Mouse (Mus musculus) myocyte (in vitro differentiated cells): ENCODE results near the gene Natd1.

Experiments used
- CEBPB ChIP-seq: IDR thresholded peaks from 2 replicates; pipeline ENCODE4 v1.6.1; 2011; ENCODE audit warnings: mild to moderate bottlenecking, moderate library complexity; ENCODE audit not compliant: poor library complexity, insufficient read depth, severe bottlenecking
- E2F4 ChIP-seq: IDR thresholded peaks from one replicate; pipeline ENCODE4 v1.6.1; 2011; ENCODE audit warnings: mild to moderate bottlenecking, control low read depth, moderate library complexity; ENCODE audit not compliant: insufficient read depth
- MAX ChIP-seq: IDR thresholded peaks from one replicate; pipeline ENCODE4 v1.6.1; 2011; ENCODE audit warnings: low read depth, mild to moderate bottlenecking, control low read depth
- MYOD1 ChIP-seq, 3 experiments: IDR thresholded peaks; one replicate each; pipeline ENCODE4 v1.6.1; 2011; ENCODE audit warnings: control low read depth in 2 of 3, low read depth in 2 of 3, mild to moderate bottlenecking in 2 of 3, moderate library complexity in 1 of 3; ENCODE audit not compliant: insufficient read length in 2 of 3, control insufficient read depth in 1 of 3
- MYOG ChIP-seq, 3 experiments: IDR thresholded peaks; one replicate each; pipeline ENCODE4 v1.6.1; 2011; ENCODE audit warnings: control low read depth in 2 of 3, low read depth in 2 of 3, mild to moderate bottlenecking in 2 of 3; ENCODE audit not compliant: insufficient read length in 2 of 3, control insufficient read depth in 1 of 3, insufficient read depth in 1 of 3
- POLR2A ChIP-seq: IDR thresholded peaks from one replicate; pipeline ENCODE4 v1.6.1; 2011; ENCODE audit warnings: low read depth, mild to moderate bottlenecking, control low read depth, moderate library complexity; ENCODE audit not compliant: insufficient read length
- POLR2AphosphoS2 ChIP-seq: IDR thresholded peaks from one replicate; pipeline ENCODE4 v1.6.1; 2011; ENCODE audit warnings: low read depth, control low read depth; ENCODE audit not compliant: insufficient read length
- REST ChIP-seq: IDR thresholded peaks from one replicate; pipeline ENCODE4 v1.6.1; 2011; ENCODE audit warnings: mild to moderate bottlenecking, control low read depth, moderate library complexity; ENCODE audit not compliant: insufficient read depth, insufficient read length
- SRF ChIP-seq: IDR thresholded peaks from one replicate; pipeline ENCODE4 v1.6.1; 2011; ENCODE audit warnings: low read depth; ENCODE audit not compliant: control insufficient read depth, insufficient read length
- TCF12 ChIP-seq: IDR thresholded peaks from one replicate; pipeline ENCODE4 v1.6.1; 2011; ENCODE audit warnings: mild to moderate bottlenecking, control low read depth; ENCODE audit not compliant: poor library complexity, insufficient read depth, severe bottlenecking
- TCF3 ChIP-seq: IDR thresholded peaks from one replicate; pipeline ENCODE4 v1.6.1; 2011; ENCODE audit warnings: low read depth, control low read depth; ENCODE audit not compliant: insufficient read length
- USF1 ChIP-seq: IDR thresholded peaks from one replicate; pipeline ENCODE4 v1.6.1; 2011; ENCODE audit warnings: low read depth, mild to moderate bottlenecking, control low read depth, moderate library complexity

DNA sequence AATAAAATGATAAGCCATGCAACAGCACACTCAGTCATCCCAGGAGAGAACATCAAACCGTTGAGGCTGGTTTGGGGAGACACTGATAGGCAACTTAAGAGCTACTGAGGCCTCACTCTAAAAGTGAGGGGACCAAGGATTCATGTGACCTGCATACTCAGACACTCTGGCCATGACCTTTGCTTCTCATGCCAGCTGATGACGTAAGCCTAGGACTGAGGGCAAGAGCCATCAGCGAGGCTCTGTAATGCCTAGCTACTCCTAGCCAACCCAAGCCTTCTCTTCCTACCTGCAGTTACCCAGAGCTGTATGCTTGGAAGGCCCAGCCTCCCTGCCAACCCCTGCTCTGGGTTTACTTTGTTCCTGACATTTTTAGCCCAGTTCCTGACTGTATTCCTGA is 52.6 kb downstream of the Natd1 start:
- TF ChIP-seq POLR2AphosphoS2 (no peak), POLR2A (no peak), TCF12 (no peak), MYOG (IDR thresholded peaks at IDR 0.05; ENCODE audit: control insufficient read depth in 1 of 3, insufficient read depth in 1 of 3, insufficient read length in 2 of 3, low read depth in 2 of 3) (no peak), USF1 (no peak), TCF3 (no peak), CEBPB (no peak), E2F4 (no peak), REST (no peak), SRF (no peak), MAX (no peak), MYOD1 (IDR thresholded peaks at IDR 0.05; ENCODE audit: control insufficient read depth in 1 of 3, insufficient read length in 2 of 3, low read depth in 2 of 3) (no peak)
